Mouse (Mus musculus): ENCODE data around the gene Ypel5. TPM values are rescaled to one million over a fixed set of nuclear protein-coding genes. Genes with fewer than 3 reads are reported as not detected.
A peak's percentile ranks its signal among the peaks of the same experiment; 100 is the strongest.

The Ypel5 gene
- 10 to 100 TPM; 30.8 to 37.3 TPM for total RNA-seq (2021)
- long read RNA-seq, experiment 1, transcript Ypel5-202 (3 exons, 2,419 nt): minor isoform, 5 of 41 reads
- long read RNA-seq, experiment 1, transcript Ypel5-201 (3 exons, 3,120 nt): major isoform, 30 of 41 reads
- long read RNA-seq, experiment 1, partial matches to known transcripts: 1 of 41 reads
- long read RNA-seq, experiment 1, other reads (novel, unspliced or antisense): 2 of 41 reads
- long read RNA-seq, experiment 2, transcript Ypel5-201 (3 exons, 3,120 nt): major isoform, 33 of 48 reads
- long read RNA-seq, experiment 2, transcript Ypel5-202 (3 exons, 2,419 nt): minor isoform, 8 of 48 reads
- long read RNA-seq, experiment 2, partial matches to known transcripts: 1 of 48 reads
- long read RNA-seq, experiment 2, other reads (novel, unspliced or antisense): 4 of 48 reads

DNA sequence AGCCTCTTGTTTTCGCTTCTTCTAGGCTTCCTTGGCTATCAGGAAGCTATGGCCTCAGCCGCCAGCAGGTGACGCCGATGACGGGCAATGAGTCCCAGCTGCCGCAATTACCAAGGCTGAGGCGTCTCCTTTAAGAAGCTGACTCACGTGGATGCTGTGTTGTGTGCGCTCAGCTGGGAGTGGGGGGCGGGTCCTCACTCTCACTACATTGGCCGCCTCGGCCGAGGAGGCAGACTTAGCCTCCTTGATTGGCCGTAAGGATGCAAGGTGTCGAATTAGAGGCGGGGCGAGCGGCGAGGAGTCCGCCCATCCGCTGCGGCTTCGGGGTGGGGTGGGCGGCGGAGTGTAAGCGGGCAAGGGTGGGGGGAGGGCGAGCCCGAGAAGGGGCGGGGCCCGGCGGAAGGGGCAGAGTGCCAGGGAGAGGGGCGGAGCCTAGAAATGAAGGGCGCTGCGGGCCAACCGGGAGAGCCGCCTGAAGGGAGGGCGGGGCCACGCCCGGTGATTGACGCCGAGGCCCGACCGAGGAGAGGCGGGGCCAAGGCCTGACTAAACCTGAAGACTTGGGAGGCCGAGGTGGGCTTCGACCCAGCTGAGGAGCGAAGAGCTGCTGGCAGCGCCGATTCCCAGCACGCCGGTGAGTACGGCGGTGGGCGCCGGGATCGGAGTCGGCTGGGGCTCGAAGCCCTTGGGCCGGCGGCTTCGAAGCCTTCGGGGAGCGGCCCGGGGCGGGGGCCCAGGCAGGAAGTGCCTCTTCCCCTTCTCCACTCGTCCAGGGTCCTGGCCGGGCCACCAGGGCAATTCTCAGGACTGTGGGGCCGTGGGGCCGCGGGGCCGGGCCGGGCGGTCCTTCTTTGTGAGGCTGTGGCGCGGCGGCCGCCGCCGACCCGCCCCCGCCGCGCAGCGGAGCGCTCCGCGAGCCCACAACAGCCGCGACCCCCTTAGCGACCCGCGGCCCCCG is at the start of gene Ypel5:
Gene Ypel5, plus strand, starts transcription at position 296 of the 958 bp plus-strand sequence.
- DNase-seq (ENCODE audit: low spot score in 2 of 2): peak; percentile 99

GRCm38 (mm10) chr17:72787886-72788436 is 48.3 kb upstream of the Ypel5 start:
- no peak for DNase-seq (ENCODE audit: low spot score in 2 of 2)

- DNase-seq (ENCODE audit: low spot score in 2 of 2): no peak
Measured at GRCm38 (mm10) chr17:72793278-72793677, 43.0 kb upstream of the Ypel5 start.

DNA sequence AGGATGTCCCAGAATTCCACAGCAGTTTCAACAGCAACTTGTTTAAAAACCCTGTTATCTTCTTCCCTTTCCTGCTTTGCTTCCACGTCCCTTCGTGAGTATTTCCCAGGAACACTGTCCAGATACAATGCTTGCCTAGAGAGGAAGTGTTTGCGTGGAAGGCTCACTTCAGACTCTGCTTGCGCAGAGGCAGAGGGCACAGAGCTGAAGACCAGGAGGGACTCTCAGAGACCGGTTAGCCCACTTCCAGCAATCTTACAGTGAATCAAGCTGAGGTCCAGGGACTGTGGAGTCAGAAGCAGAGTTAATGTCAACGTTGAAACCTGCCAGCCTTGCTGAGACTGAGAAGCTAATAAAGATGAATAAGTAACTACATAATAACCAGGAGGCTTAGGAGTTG is 41.6 kb upstream of the Ypel5 start:
- no peak for DNase-seq (ENCODE audit: low spot score in 2 of 2)

GRCm38 (mm10) chr17:72795392-72796047 is 40.7 kb upstream of the Ypel5 start:
- no peak for DNase-seq (ENCODE audit: low spot score in 2 of 2)

- DNase-seq (ENCODE audit: low spot score in 2 of 2): no peak
Measured at GRCm38 (mm10) chr17:72796506-72796905, 39.7 kb upstream of the Ypel5 start.

DNA sequence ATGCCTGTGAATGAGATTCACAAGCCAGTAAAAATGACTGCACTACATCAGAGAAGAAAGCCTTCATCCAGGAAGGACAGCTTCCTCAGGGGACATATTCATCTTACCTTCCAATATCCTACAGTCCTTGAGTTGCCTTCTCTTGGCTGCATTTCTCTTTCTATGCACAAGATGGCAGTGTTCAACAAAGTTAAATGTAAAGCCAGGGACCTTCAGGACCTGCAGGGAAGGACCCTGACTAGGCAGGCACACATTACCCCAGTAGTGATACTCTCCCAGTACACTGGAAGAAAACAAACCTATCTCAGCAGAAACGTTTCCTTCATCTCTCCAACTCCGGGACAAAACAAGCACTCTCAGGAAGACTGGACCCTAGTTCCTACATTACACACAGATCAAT is 38.4 kb upstream of the Ypel5 start:
- DNase-seq (ENCODE audit: low spot score in 2 of 2): no peak

GRCm38 (mm10) chr17:72809942-72810654 is 26.2 kb upstream of the Ypel5 start:
- DNase-seq (ENCODE audit: low spot score in 2 of 2): no peak

DNA sequence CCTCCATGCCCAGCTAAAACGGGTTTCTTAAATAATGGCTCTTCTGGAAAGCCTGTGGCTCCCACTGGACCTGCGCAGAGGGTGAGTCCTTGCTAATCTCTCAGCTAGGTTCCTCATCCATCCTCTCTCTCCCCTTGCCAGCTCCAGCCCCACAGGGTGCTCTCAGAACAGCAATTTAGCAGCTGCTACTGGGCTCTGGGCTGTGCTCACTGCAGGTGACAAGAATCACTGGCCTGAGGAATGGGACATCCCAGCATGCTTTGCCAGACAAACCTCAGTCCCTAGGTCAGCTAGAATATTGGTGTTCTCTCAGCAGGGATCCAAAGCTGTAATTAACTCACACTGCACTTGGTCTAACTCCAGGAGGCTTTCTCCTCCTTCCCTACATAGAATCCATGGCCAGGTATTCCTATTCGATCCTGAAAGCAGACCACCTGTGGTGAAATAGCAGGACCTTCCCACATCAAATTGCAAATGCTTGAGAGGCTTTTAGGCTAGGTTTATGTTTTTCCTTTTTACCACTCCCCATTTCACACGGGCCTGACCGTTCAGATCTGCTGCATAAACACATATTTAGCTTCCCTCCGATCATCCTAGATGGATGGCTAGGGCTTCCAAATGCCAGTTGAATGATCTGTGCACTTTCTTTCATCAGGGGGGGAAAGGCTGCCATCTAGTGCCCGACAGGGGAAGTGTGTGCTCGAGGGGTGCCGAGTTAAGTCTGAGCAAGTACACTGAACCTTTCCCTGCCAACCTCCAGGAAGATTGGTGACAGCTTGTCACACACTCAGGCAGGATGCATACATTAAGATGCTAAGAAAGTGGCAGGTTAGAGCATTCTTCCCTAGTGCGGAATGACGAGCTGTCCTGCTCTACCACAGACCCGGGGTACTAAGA is 22.6 kb upstream of the Ypel5 start:
- DNase-seq (ENCODE audit: low spot score in 2 of 2): peak in 1 of 2 experiments; percentile 47

DNA sequence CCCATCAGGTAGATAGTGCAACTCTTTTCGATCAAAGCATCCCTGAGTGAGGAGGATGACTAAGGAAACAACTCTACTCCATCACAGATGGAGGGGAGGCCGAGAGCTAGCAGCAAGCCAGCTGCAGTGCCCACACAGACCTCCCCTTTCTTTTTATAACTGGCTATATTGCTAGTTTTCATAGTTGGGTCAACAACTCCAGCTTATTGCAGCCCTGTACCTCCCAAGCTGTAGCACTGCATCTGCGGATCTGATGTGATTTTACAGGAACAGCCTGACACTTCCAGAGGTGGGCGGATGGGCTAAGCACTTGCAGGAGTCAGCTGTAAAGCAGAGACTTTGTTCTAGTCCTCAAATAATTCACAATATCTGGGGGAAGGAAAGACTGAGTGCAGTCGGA is 18.7 kb upstream of the Ypel5 start:
- DNase-seq (ENCODE audit: low spot score in 2 of 2): no peak

DNA sequence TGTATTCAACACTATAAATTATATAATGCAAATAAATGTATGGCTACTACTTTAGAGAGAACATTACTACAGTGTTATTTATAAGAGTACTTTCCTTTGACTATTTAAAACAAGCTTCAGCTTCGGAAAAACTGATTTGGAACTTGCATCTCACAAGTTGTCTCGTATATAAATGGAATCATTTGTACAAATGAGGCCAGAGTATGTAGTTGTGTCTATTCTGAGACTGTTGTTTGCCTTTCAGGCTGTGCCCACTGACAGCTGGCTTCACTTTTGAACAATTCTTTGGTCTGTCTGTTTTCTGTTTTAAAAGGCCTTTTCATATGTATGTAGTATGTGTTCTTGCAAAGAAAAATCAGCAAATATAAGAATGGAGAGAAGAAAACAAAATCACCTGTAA is 16.5 kb upstream of the Ypel5 start:
- no peak for DNase-seq (ENCODE audit: low spot score in 2 of 2)

GRCm38 (mm10) chr17:72820425-72820824 is 15.8 kb upstream of the Ypel5 start:
- DNase-seq (ENCODE audit: low spot score in 2 of 2): no peak

DNA sequence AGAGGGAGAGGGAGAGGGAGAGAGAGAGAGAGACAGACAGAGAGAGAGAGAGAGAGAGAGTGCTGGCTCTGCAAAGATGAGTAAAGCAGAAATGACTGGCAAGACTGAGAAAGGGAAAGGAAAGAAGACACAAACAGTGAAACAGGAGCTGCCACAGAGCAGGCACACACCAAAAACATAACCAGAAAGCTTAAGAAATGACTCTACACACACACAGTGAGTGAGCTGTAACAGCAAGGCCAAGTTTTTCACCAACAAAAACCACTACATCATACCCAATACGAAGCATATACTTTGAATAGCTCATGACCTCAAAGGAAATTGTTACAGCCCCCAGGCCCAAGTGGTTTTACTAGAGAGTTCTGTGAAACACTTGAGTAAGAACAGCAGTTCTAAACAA is 14.3 kb upstream of the Ypel5 start:
- DNase-seq (ENCODE audit: low spot score in 2 of 2): no peak

- DNase-seq (ENCODE audit: low spot score in 2 of 2): no peak
Measured at GRCm38 (mm10) chr17:72826916-72827534, 9.2 kb upstream of the Ypel5 start.

DNA sequence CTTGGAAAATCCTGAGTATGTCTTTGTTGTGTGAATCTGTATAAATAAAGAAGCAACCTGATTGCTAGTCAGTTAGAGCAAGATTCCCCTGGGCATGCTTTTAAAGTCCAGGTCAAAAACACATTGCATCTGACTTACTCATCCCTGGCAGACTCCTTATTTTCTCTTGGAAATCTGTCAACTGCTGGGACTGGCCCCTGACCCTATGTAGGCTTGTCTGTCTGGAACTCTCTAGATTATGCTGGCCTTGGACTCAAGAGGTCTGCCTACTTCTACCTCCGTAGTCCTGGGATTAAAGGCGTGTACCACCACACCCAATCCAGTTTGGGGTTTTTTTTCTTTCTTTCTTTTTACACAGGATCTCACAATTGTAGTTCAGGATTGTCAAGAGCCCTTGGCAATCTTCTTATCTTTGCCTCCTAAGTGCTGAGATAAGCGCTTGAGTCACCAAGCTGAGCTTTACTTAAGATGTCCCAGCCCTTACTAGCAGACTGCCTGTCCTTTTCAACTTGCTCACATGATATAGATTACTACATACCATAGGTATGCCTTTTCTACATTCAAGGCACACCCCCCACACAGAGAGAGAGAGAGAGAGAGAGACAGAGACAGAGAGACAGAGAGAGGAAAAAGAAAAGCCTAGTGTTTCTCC is 8.1 kb upstream of the Ypel5 start:
- DNase-seq (ENCODE audit: low spot score in 2 of 2): no peak

- no peak for DNase-seq (ENCODE audit: low spot score in 2 of 2)
Measured at GRCm38 (mm10) chr17:72828687-72829086, 7.6 kb upstream of the Ypel5 start.

DNA sequence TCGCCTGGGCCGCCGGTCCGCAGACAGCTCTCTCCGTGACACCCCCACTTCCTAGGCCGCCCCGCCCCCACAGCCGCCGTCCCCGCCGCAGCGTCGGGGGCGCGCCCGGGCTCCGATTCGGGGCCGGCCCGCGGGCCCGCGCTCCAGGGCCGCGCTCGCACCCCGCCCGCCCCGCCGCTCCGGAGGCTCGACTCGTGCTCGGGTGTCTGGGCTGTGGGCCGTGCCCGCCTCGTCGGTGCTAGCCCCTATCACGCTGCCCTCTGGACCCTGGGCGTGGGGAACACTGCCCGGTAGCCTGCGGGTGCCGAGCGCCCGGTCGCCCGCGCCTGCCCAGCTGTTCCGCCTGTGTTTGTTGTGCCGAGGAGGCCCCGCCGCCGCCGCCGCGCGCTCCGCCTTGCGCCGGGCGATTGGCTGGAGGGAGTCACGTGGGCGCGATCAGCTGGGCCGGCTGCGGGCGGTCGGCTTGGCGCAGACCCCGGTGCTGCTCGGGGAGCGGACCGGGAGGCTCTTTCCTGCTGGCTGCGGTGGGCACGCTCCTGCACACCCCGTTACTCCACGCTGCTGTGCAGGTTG is 973 bp downstream of the Ypel5 start:
- peak; percentile 89 to 93 for DNase-seq (ENCODE audit: low spot score in 2 of 2)

DNA sequence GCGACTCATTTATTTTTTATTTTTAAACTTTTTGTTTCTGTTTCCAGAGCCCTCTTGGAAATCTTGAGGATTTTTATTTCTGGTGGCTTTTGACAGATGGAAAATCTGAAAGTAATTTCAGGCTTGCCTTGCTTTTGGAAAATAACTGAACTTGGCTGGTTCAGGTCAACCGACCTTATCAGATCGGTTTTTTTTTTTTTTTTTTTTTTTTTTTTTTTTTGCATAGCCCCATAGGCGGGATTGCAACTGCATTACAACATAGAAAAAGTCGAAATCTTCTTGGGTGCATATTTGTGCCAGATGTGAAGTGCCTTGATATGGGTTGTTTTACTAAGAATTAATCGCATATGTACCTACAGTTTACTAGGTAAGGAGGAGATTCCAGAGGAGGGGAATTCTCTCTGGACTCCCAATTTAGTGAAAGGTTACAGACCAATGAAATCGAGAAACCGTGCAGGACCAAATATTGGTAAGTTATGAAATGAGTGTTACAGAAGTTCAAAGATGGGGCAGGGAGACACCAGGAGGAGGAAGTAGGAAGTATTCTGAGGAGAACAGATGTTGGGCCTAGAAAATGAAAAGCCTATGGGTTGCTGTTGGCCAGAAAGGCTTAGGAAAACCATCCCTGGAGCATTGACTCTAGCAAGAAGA is 1.7 kb downstream of the Ypel5 start:
- DNase-seq (ENCODE audit: low spot score in 2 of 2): no peak

All from gastrocnemius, postnatal 4 days (tissue).